Mouse (Mus musculus) retina, postnatal 7 days (tissue): Measurements from ENCODE around the gene Tlr7.
"Not testable (repeated sequence)": the region's sequence is repeated elsewhere in the genome, so short reads cannot be mapped to it uniquely, and the experiment has no call there.

ENCODE experiments used
- DNase-seq: peaks from one replicate; pipeline ENCODE4 v3.0.0-alpha.2; 2012; ENCODE audit warnings: low read depth, low spot score

The Tlr7 gene

DNA sequence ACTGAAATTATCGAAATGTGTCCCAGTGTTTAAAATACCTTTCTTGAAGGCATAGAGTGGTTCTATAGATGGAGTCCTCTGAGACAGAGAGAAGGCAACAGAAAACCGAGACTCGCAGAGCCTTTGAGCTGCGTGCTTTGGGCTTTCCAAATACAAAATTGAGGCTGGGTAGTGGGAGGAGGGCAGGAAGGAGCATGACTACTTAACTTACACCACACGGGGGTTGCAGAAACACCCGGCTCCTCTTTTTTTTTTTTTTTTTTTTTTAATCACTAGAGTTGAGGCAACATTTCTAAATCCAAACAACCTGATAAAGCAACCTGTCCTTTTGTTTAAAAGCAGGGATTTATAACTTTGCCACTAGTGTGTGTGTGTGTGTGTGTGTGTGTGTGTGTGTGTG lies at the start of gene Tlr7:
Gene Tlr7, minus strand, starts transcription at position 160 of the 400 bp plus-strand sequence.
- no peak for DNase-seq

DNA sequence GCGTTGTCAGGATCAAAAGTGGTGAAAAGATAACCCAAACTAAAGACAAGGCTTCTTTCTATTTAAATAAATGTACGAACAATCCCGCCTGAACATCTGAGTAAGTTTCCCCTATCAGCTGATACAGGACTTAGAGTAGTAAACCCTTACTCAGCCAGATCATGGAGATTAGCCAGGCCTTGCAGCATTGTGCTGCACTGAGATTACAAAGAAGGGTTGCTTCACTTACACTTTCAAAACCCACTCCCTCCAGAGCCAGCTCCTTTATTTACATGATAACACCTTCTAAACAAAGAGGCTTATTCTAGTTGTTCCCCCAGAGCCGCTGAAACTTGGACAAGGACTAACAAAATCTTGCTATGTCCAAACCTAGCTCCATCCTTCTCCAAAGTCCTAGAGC lies 49.7 kb upstream of the Tlr7 start:
- DNase-seq, result no peak

DNA sequence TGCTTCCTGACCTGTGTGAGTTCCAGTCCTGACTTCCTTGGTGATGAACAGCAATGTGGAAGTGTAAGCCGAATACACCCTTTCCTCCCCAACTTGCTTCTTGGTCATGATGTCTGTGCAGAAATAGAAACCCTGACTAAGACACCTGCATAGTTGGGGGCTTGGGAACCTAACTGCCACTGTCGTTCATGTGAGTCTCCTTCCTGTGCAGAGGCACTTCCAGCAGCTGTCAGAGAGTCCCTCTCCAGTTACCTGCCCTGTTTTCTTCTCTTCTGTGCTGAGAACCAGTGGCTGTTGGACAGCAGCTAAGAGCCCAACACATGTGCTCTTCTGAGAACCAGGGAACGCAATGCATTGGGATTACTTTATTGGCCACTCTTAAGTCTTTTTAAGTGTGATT lies 30.9 kb upstream of the Tlr7 start:
- DNase-seq, result not testable (repeated sequence)

DNA sequence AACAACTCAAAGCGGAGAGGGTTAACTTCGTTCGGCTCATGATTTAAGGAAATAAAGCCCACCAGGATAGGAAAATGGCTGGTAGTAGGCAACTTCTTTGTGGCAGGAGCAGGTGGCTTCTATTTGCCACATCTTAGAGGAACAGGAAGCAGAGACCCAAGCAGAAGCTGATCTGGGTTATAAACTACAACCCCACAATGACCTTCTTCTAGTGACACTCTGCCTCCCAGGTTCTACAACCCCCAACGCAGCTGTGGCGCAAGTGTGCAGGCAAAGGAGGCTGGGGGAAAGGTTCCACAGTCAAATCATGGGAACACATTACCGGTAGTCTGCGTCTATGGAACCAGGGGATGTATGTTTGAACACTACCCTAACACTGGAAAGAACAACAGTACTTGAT lies 29.3 kb upstream of the Tlr7 start:
- DNase-seq, result no peak

DNA sequence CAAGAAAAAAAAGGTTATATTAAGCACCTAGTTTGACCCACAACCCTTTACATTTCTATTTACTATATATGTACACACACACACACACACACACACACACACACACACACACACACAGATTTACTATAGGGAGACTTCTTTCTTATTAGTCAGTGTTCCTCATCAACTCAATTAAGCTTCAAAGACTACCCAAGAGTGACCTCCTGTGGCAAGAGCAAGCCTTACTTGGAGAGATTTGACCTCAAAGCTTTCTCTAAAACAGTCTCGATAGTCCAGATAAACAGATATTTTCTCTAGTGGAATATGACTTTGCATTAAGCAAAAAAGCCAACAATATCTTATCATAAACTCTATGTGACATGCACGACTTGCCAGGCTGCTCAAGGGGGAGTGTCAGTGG lies 27.1 kb upstream of the Tlr7 start:
- DNase-seq, result no peak

DNA sequence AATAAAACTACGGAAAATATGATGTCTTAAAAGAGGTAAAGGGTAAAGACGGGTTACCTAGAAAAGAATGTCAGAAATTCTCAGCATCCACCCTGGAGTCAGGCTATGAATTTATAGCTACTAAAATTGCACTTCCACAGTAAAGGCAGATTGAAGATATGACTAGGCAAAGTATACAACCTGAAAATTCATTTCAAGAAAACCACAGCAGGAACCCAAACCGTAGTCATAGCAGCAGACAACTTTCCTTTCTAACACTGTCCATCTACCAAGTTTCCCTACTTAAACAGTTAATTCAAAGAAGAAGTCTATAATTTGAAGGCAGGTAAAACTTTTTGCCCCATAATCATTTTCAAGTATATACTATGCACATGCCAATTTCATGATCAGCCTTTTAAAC lies 25.6 kb upstream of the Tlr7 start:
- DNase-seq, result no peak

DNA sequence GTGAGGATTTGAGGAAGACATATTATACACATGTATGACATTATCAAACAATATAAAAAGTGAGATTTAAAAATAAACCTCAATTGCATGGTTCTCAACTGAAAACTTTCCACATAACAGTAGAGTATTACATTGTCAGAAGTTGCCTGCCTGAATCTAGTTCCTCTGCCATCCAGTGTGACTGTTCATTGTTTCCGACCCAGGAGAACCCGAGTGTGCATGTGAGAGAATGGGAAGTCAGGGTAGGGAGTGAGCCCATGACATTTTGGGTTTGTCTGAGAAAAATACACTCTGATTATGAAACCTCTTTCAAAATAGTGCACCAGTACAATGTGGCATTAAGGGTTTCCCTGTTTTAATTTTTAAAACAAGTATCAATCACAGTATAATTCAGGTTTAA lies 23.3 kb upstream of the Tlr7 start:
- no peak for DNase-seq

DNA sequence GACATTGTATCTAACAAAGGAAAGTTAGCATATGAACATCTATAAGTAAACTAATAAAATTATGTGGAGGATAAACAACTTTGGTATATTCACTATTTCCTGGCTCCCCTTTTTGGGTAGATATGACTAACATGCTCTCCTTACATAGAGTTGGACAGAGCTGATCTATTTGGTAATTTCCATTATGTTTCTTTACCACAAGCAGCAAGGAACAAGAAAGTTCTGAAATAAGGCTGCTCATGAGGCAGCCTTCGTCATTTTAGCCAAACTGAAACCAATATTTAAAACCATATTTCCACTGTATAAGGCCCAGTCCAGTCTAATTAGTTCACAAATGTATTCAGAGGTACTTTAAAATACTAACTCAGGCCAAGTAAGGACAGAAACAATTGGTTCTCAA lies 16.1 kb upstream of the Tlr7 start:
- no peak for DNase-seq

DNA sequence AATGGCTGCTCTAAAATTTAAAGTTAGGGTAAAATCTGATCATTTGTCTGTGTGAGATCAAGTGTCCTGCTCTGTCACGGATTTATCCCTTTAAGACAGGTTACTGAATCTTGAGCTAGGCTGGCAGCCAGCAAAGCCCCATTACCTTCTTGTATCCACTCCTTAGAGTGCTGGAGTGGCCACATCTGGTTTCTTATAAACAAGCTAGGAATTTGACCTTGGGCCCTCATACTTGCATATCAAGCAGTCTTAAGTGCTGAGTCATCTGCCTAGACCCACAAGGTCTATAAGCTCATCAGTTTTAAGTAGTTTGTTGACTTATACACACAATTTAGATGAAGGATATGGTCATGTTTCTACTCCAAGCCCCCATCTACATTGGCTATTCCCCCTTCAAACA lies 14.0 kb upstream of the Tlr7 start:
- DNase-seq, result no peak

DNA sequence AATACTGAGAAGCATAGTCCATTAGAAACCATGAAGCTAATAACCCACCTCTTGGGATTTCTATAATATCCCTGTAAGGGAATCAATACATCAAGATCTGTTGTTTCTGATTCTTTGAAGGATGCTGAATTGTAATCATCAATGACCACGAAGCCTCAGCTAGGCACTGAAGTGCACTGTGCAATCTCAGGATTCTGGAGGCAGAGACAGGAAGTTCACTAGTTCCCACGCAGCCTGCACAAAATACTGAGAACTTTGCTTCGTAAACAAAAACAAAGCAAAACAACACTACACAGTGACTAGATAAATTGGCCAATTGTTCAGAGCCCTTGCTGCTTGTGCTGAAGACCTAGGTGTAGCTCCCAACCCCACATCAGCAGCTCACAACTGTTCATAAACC lies 11.5 kb upstream of the Tlr7 start:
- DNase-seq, result no peak

DNA sequence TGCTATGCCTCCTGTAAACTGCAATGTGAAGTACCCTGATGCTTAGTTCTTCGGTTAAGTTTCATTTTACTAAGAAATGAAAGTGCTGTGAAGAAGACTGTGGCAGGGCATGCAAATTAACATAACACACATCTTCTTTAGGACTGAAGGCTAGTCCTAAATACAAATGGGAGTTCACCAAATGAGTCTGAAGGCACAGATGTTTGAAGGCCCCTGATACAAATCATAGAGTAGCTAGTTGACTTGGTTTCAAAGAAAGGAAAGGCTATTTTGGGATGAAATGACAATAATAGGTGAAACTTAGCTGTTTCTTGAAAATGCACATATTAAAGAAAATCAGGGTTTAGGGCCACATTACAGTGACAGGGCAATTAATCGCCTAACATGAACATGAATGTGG lies 9.8 kb upstream of the Tlr7 start:
- no peak for DNase-seq

DNA sequence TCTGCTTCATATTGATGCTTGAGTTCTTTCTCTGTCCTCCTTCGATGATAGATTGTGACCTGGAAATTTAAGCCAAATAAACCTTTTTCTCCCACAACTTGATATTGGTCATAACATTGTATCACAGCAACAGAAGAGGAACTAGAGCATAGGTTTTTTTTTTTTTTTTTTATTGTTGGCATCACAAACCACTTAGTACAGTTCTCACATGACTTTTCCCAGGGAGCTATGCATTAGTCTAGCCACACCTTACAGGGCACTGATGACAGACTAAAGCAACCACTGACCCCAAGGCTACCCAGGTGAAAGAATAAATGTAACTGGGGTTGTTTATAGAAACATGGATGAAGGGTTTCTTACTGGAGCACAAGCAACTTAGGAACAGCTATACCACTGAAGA lies 7.6 kb upstream of the Tlr7 start:
- no peak for DNase-seq

DNA sequence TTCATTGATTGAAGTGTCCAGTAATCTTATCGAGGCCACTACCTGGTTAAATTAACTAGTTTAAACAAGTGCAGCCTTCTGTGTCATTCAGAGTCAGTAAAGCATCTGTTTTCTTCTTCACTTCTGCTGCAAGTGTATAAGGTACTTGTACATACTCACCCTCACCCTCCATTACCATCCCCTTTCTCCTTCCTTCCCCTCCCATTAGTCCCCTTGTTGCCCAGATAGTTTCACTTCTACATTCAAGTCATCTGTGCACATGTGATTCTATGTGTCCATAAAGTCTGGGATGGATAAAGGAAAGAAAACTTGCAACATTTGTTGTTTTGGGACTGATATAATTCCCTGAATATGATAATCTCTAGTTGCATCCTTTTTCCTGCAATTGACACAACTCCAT lies 4.2 kb upstream of the Tlr7 start:
- DNase-seq, result no peak

DNA sequence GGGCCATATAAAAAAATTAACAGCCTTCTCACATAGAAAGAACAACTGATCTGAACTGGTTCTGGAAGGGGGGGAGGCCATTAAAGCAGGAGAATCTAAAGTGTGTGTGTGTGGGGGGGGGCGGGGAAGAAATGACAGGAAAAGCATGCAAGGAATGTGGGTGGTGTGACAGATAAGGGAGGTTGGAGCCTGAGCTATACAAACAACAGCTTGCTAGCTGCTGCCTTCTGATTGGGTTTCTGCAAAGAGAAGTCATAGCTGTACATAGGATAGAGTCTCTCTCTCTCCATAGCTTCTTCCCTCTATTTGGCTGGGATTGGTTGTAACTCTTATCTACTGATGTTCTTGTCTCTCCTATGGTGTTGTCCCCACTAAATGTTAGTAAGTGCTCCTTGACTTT lies 2.2 kb upstream of the Tlr7 start:
- DNase-seq, result no peak

DNA sequence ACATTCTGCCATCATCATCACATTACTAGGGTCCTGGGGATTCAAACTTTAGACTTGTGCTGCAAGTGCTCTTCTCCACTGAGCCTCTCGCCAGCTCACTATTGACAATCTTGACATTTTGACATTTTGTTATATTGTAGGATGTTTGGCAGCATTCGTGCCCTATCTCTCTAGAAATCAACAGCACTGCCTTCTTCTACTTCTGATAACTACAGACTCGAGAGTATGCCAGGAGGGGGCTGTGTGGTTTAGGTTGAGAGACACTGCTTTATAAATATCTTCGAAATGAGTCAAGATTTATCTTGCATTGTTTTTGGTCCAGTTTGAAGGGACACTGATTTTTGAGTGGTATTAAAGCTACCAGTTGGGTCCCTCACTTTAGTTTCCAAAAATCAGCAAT lies 635 bp upstream of the Tlr7 start:
- DNase-seq, result no peak

DNA sequence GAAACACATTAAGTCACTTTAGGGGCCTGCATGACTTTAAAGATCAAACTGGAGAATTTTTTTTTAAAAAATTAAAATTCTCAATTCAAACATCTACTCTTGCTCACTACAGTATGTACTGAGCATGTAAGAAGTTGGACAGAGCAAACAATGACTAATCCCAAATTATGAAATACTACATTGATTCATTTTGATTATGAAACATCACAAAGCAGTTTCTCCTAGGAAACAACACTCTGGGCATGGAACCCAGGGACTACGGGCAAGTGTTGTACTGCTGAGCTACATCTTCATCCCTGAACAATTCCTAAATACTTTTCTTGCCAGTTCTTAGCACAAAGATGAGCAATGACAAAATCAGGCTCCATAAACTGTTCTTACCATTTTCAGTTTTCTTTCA lies 738 bp downstream of the Tlr7 start:
- no peak for DNase-seq

DNA sequence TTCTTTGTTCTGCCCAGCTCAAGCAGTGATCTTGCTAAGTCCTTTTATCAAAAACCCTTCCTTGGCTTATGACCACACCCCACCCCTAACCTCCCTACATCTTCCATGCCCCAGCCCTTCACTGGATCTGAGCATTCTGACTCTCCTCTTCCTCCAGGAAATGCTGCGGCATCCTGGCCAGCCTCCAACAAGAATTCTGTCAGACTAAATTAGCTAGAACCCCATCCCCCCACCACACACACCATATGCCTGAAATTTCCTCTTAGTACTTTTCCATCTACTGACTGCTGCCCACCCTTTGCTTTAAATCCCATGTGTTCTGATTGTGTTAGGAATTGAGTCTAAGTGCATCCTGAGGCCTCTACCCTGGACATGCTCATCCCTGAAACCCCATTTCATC lies 1.3 kb downstream of the Tlr7 start:
- DNase-seq, result no peak

DNA sequence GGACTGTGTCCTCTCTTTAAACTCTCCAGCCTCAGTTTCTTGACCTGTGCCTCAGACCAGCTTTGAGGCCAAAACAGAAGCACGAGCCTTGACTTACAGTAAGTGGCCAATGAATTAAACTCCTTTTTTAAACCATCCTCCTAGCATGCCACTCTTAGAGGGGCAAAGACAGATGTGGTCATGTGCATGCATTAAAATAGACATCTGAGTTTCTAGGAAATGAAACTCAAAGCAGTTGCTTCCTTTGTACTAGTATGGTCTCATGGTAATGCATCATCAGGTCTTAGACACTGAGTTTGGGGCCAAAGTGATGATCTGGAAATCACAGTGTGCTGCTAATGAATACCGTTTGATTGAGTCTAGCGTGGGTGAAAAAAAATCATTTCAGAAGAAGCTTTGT lies 1.8 kb downstream of the Tlr7 start:
- no peak for DNase-seq

DNA sequence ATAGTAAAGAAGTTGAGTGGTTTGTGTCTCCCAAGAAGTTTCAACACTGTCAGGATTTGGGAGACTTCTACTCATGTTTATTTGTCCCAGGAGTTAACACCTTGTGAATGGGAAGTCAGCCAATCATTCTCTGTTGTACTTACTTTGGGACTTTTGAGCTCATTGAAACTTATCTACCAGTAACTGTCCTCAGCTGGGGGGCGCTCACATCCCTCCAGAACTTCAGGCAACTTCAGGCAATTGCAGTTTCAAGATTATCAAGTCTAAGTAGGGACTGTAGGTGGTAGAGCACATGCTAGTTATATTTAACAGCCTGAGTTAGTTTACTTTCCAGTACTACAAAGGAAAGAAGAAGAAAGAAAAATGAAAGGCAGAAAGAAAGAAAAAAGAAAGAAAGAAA lies 6.6 kb downstream of the Tlr7 start:
- DNase-seq, result no peak

DNA sequence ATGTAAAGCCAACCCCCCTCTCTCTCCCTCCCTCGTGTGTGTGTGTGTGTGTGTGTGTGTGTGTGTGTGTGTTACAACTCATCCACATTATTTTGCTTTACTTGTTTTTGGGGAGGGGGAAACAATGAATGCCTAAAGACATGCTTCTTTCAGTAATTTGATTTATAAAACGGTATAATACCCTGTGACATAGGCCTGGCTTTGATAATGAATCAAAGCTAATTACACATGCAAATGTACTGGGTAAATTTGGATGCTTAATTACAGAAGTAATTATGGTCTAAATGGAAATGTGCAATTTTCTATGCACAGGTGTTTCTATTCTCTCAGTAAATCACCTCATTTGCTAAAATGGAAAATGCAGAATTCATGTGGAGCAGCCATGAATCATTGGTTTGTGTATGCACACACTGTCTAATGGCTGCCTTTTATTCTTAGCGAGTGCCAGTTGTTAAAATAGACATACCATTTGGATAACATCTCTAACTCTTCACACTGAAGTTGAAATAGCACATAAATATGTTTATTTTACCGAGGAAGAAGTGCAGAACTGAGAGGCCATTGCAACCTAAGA lies 9.0 kb downstream of the Tlr7 start:
- no peak for DNase-seq

DNA sequence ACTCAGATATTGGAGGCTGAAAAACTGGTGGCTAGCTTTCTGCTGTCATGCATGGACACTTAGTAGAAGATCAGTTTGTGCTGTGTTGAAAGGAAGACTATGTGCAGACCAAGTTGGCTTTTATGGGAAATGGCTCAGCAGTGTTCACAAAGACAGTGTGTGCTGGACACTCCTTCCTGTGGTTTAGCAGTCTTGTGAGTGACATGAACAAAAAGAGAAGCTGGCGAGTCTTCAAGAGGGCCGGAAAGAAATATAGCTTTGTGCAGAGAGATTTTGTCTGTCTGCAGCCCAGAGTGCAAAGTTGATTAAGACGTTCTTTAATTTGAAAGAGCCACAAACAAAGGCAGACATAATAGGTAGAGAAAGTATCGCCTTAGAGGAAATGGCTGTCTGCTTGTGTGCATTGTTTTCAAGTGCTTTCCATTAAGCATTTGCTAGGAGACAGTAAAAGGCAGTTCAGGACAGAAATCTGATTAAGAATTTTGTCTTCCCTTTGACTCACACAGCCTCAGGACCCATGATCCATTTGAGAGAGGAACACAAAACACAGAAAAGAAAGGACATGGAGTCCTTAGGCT lies 11.4 kb downstream of the Tlr7 start:
- no peak for DNase-seq

DNA sequence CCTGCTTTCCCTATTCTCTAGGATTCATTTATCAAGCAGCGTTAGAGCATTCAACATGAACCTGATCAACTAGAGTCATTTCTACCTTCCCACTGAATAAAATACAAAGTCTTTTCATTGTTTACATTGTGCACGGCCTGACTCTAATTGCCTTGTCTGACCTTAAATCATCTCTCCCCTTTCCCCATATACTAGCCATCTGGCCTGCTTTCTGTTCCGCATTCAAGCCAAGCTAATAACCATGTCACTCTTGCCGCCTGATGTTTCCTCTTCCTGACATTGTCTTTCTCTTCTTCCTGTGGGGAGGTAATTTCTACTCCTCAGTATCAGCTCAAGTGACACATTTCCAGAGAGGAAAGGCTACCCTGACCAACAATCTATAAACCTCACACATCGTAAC lies 14.6 kb downstream of the Tlr7 start:
- no peak for DNase-seq

DNA sequence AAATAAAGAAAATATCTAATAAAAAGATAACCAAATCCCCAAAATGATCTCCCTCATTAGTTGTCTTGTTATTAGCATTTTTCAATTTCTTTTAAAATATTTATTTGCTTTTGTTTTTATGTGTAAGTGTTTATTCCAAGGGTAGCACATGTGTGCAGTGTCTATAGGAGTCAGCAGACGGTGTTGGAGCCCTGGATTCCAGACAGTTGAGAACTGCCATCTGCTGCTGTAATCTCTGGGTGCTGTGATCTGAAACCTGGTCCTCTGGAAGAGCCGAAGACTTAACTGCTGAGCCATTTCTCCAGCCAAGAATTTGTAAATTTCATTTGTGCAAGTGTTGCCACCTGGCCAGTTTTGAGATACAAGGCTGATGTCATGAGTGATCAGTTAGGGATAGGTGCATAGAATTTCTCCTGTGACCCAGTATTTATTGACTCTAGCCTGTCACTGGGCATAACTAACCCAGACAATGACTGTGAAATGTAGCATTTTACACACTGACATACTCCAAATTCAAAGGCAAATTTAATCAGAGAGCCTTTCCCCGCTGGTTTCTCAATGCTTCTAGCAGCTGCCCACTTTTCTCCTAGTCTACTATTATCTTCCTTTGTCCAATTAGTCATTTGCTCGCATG lies 15.1 kb downstream of the Tlr7 start:
- DNase-seq, result no peak

DNA sequence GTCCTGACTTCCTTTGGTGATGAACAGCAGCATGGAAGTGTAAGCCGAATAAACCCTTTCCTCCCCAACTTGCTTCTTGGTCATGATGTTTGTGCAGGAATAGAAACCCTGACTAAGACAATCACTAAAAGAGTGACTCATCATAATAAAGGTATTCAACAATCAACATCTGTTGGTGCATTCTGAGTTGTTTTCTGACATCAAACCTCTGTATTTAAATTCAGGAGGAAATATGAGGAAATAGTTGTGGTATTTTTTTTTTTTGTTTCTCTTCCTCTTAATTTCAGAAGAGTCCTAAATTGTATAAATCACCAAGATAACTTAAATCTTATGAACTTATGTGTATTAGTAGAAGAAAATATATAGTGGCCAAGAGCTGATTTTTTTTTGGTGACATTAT lies 28.3 kb downstream of the Tlr7 start:
- DNase-seq, result not testable (repeated sequence)
